Mouse (Mus musculus) retina, postnatal 1 day (tissue): ENCODE data around the gene Dcps.

Source experiments
- DNase-seq: peaks from one replicate; pipeline ENCODE4 v3.0.0-alpha.2; 2012

Gene Dcps

GRCm38 (mm10) chr9:35128995-35129418, 46.9 kb downstream of the Dcps start:
- DNase-seq: no peak

DNA sequence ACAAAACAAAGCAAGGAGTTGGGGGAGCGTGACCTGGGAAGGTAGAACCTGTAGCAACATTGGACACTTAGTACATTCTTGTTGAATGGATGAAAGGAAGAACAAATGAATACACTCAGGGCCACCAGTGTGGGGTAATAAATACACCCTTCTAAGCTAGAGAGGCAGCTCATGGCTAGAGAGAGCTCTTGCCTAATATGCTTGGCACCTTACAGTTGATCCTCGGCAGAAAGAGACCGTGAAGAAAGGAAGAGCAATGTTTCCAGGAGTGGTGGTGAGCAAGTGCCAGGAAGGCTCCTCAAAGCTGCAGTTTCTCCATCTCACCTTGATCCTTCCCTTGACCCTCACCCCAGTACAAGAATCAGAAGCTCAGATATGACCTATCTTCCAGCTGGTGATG, 47.3 kb downstream of the Dcps start:
- no peak for DNase-seq

DNA sequence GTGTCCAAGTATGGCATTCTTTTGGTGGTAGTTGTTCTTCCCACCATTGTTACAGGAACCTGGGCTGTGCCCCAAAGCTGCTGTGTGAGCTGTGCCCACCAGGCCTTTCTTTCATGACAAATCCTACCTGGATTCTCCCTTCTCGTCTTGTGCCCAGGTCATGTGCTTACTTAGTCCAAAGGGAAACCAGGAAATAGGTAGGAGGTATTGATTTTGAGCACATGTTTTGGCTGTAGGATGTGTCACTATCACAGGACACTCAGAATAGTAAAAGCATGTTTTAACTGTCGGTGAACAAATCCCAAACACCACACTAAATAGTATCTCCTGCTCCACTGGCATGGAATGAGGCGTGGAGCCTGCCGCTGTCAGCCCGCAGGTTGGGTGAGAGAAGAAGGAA, 48.3 kb downstream of the Dcps start:
- DNase-seq: no peak

DNA sequence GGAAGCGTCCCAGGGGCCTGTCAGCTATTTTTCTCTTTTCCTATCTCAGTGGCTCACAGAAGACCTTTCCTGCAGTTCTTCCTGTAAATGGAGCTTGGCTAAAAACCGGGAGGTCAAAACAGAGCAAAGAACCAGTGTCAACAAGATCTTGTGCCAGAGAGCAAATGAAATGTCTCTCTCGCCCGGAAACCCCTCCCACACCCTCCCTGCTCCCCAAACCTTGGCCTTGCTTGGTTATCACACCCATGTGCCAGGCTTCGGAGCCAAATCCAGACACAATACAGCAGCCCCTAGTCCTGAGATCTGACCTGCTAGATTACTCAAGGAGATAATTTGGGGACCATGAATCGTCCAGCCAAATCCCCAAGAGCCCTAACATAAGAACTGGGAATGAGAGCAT, 48.7 kb downstream of the Dcps start:
- DNase-seq: no peak

GRCm38 (mm10) chr9:35124678-35124955, 51.2 kb downstream of the Dcps start:
- DNase-seq: no peak

- no peak for DNase-seq
These were observed 51.8 kb downstream of the Dcps start for GRCm38 (mm10) chr9:35123804-35124677.

DNA sequence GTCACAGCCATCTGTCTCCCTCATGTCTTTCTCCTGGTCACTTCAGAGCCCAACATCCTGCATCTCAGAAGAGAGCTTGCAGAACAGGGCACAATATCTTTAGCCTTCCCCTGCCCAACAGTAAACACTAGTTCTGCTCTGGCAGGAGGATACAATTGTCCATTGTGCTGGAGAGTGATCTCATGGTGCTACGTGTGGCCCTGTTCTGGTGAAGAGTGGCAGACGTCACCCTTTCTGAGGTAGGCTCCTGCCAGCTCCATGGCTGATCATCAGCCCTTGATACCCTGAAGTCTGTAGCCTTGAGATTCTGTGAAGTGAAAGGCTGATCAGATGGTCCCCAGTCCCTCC, 52.4 kb downstream of the Dcps start:
- no peak for DNase-seq

GRCm38 (mm10) chr9:35122551-35123266, 53.2 kb downstream of the Dcps start:
- DNase-seq: no peak

DNA sequence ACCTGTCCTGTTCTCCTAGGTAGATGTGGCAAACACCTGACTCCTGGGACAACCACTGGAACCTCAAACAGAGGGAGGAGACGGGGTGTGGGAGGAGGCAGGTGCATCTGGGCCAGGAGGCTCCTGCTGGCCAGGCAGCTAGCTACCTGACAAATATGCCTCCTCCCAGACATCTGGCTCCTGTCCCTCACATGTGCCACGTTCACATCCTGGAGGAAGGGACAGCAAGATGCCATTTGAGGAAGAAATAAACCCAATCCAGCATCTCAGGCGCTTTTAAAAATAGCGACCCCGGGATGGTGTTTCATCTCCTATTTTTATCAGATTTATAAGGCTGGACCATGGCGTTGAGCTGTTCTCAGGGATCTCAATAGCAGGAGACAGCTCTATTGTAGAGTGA, 56.7 kb downstream of the Dcps start, which contains the start of gene St3gal4:
TSS of gene St3gal4 (minus strand) at position 101 of the 400 bp plus-strand sequence.
- DNase-seq: no peak

- no peak for DNase-seq
These were observed 57.3 kb downstream of the Dcps start for GRCm38 (mm10) chr9:35118563-35118962.

- peak; percentile 27 for DNase-seq
These were observed 58.2 kb downstream of the Dcps start for GRCm38 (mm10) chr9:35117384-35118295.

- DNase-seq: peak; percentile 92
These were observed 59.2 kb downstream of the Dcps start for GRCm38 (mm10) chr9:35116391-35117381.

DNA sequence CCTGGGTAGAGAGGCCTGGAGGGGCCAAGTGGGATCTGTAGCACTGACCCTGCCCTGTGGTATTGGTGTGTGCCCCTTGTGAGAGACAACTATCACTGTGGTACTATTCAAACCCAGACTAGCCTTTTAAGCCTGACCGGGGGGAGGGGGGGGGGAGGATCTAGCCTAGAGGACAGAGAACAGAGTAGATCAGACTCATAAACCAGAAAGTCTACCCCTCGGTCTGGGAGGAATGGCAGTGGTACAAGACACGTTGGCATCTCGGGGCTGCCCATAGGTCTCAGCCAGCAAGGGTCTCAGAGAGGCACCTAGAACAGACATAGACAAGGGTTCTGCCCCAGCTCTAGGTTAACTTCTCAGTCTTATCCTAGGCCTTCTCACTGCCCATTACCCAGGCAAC, 60.1 kb downstream of the Dcps start:
- no peak for DNase-seq

DNA sequence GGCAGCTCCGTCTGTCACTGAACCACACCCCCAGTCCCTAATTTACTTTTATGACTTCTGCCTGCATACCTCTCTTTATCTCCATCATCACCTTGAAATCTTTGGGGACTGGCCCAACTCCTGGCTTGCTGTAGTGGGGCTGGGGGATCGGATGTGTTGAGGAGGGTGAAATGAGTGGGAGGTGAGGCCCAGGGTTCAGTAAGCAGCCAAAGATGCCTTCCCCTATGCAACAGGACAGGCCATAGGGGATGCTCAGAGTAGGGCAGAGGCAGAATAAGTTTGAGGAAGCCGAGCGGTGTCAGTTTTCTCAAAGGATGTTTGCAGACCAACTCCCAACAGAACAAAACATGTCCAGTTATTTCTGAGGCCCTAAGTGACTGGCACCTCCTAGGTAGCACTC, 60.6 kb downstream of the Dcps start:
- DNase-seq: no peak

DNA sequence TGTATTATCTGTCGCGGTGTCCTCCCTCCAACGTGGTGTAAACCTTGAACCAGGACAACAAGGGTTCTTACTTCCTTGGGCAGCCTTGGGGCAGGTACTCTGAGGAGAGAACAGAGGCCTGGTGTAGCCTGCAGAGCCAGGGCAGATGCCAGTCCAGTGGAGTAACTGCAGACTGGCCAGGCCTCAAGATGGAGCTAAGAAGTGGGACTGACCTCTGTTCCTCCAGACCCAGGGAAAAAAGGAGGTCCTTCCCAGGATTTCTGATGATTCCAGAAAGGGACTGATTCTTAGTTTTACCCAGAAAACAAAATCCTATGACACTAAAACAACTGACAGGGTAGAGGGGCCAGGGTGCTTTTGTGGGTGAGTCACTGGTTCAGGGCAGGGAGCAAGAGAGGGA, 61.6 kb downstream of the Dcps start:
- DNase-seq: no peak

DNA sequence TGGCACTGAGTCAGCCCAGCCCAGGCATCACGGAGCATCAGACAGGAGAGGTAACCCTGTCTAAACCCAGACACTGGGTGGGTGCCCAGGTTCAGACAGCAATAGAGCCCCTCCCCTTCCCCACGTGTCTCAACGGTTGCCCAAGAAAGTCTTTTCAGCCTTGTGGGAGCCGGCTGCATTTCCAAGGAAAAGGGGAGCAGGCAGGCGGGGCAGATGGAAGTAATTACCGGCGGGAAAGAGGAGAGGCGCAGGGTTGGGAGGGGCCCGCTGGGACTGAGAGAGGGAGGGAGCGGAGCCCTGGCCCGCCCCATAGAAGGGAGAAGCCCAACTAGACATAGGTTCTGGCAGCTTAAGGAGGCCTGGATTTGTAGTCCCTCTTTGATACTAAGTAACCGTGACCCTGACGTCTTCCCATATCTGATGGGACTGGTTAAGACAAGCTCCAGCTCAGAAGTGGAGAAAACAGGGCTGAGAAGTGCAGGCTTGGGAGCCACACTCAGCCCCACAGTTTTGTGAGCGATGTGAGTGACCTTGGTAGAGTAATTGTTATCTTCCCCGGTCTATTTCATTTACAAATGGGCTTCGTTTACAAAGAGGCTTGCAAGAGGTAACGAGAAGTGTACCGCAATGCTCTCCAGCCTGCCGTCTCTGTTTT, 63.8 kb downstream of the Dcps start:
- DNase-seq: peak; percentile 64

DNA sequence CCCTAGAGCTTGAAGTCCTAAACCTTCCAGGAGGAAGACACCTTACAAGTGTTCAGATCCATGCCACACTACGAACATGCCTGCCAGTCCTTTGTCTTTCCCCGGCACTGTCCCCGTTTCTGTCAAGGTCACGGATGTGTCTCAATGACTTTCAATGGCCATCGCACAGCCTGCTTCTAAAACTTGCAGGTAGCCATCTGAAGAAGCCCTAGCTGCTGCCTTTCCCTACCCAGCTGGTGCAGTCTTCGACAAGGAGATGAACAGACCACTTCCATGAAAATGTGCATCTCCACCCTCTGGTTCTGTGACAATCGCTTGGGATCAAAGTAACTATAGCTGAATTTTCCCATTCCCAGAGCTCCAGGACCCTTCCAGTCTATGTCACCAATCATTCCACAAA, 64.4 kb downstream of the Dcps start:
- no peak for DNase-seq

DNA sequence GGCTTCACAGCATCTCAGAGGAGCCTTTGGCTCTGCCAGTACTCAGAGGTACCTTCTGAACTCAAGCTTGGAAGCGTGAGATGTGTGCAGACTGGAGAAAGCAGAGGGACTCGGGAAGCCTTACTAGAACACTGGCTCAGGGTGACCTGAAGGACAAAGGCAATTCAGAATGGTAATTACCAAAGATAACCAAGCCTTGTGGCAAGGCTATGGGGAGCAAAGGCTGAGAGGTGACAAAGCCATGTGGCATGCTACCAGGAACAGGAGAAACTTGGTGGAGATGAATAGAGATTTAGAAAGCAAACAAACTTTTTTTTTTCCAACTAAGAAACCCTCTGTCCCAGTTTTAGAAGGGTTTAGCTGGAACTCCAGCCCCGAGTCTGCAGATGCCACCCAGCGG, 65.3 kb downstream of the Dcps start:
- no peak for DNase-seq

DNA sequence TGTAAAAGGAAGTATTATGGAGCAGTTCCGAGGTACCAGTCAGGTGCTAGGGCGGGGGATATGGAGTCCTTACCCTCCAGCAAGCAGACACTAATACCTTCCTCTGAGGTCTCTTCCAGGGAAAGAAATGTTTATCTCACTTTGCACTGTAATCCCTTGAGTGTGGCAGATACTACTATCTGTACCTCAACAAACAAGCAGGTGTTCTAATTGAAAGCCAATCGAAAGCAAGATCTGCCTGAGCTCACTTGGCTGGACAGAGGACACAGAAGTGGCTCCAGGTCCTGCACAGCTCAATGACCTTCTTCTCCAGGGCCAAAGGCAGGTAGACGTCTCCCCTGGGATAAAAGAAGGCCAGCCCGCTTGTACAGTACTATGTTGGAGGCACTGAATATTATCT, 65.8 kb downstream of the Dcps start:
- DNase-seq: no peak

- peak; percentile 68 for DNase-seq
These were observed 66.9 kb downstream of the Dcps start for GRCm38 (mm10) chr9:35108916-35109315.

DNA sequence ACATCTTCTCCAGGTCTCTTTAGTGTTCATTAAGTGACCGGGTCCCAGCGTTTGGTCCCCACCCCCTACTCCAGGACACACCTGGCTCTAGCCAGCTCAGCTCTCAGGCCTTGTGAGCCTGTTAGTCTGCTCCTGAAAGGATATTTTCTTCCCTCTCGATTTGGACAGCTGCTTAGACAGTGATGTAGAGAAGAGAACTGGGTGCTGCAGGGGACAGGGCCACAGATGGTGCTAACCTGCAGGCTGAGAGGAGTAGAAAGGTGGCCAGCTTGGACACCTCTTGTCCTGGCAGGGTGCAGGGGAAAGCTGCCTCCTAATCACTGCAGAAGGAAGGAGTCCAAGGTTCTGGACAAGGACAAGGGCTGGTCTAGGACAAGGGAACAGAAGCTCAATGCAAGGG, 67.8 kb downstream of the Dcps start:
- DNase-seq: no peak

DNA sequence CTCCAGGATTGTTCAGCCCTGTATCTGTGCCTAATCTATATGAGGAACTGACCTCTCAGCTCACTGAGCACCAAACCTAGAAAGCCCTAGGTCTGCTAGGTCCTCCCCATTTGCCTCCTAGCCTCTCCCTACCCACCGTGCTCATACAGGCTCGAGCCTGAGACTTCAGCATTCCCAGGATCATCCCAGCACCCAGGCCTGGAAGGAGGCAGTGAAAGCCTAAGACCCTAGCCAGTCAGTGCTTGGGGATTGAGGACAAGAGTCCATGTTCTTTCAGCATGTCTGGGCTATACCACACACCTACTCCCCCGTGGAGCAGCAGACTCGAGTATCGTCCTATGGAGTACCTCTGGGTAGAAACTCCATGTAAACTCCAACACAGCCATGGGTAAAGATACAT, 68.5 kb downstream of the Dcps start:
- no peak for DNase-seq
